Mouse (Mus musculus): ENCODE data around the gene Kif21a.

DNA sequence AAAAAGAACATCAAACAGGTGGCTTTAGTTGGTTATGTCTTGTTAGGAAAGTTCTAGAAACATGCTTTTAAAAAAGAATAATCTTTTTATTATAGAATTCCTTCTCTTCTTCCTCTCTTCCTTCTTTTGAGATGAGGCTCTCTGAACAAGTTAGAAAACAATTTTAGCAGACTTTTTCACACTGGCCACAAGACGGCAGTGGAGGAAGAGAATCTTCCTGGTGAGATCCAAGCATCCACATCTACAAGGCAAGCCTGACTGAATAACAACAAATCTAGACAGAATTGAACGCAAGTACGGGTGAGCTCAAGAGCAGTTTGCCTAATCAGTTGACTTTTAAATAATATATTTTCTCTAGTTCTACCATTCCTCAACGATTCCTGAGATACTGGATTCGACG is 98.4 kb downstream of the Kif21a start:
- TF ChIP-seq CTCF (conservative IDR thresholded peaks at IDR 0.05; ENCODE audit: insufficient read depth, insufficient read length, low read depth, low read length) (no peak), POLR2A (IDR thresholded peaks at IDR 0.05; ENCODE audit: low read depth, low read length) (no peak)
